Mouse (Mus musculus): ENCODE results near the gene Tsc2. TPM values are rescaled to one million over a fixed set of nuclear protein-coding genes. Genes with fewer than 3 reads are reported as not detected.

Gene Tsc2
- polyA plus RNA-seq, 1 experiment from 2014 or later, result 81.0 TPM

- H3K4me1 ChIP-seq (replicated peaks), result peaks cover 18% of the 10 kb centered on the region
- H3K9me3 ChIP-seq, result no peaks in the 10 kb centered on the region
- no peak overlapping the region for H3K27ac ChIP-seq (replicated peaks)
- H3K36me3 ChIP-seq, result peaks cover 8% of the 10 kb centered on the region
- no peak overlapping the region for H3K4me2 ChIP-seq
- H3K9ac ChIP-seq, result no peak overlapping the region
- 96% methylated on average over 5 of the region's 5 CpGs for WGBS
- ATAC-seq (ENCODE audit: low FRiP score, low read depth), result no peak
- no peaks in the 10 kb centered on the region for H3K27me3 ChIP-seq
- no peak overlapping the region for H3K4me3 ChIP-seq
Observed at GRCm38 (mm10) chr17:24635694-24636093, 3.3 kb upstream of the Tsc2 start.

- Histone ChIP-seq H3K9ac (no peak overlapping the region), H3K36me3 (peaks cover 12% of the 10 kb centered on the region), H3K4me3 (no peak overlapping the region), H3K27ac (replicated peaks) (no peak overlapping the region), H3K9me3 (no peaks in the 10 kb centered on the region), H3K4me1 (replicated peaks) (peaks cover 18% of the 10 kb centered on the region), H3K27me3 (no peaks in the 10 kb centered on the region), H3K4me2 (no peak overlapping the region)
- WGBS, result 80% methylated on average over 4 of the region's 4 CpGs
- ATAC-seq (ENCODE audit: low FRiP score, low read depth), result no peak
Observed at GRCm38 (mm10) chr17:24635024-24635423, 2.6 kb upstream of the Tsc2 start.

- no peak overlapping the region for H3K4me3 ChIP-seq
- 98% methylated on average over 11 of the region's 11 CpGs for WGBS
Observed at GRCm38 (mm10) chr17:24633831-24634230, 1.4 kb upstream of the Tsc2 start.

GRCm38 (mm10) chr17:24632813-24633449, 501 bp upstream of the Tsc2 start:
- Histone ChIP-seq H3K4me3 (peak overlapping the region; percentile 80), H3K27me3 (no peaks in the 10 kb centered on the region), H3K9ac (peak overlapping the region; percentile 61), H3K4me1 (replicated peaks) (peaks cover 18% of the 10 kb centered on the region), H3K36me3 (peaks cover 26% of the 10 kb centered on the region), H3K4me2 (peak overlapping the region; percentile 93), H3K9me3 (no peaks in the 10 kb centered on the region), H3K27ac (replicated peaks) (peak overlapping the region; percentile 84)
- 12% methylated on average over 22 of the region's 22 CpGs for WGBS
- peak; percentile 18; the same call in 1 of the 2 replicates for ATAC-seq (ENCODE audit: low FRiP score, low read depth)

More at GRCm38 (mm10) chr17:24633831-24634230, 1.4 kb upstream of the Tsc2 start:
- Histone ChIP-seq H3K4me2 (no peak overlapping the region), H3K36me3 (peaks cover 18% of the 10 kb centered on the region), H3K9me3 (no peaks in the 10 kb centered on the region), H3K27me3 (no peaks in the 10 kb centered on the region), H3K4me1 (replicated peaks) (peaks cover 18% of the 10 kb centered on the region), H3K9ac (no peak overlapping the region), H3K27ac (replicated peaks) (no peak overlapping the region)
- no peak for ATAC-seq (ENCODE audit: low FRiP score, low read depth)

- 91% methylated on average over 14 of the region's 14 CpGs for WGBS
- no peak for ATAC-seq (ENCODE audit: low FRiP score, low read depth)
- H3K4me3 ChIP-seq, result no peak overlapping the region
- H3K36me3 ChIP-seq, result peaks cover 50% of the 10 kb centered on the region
- H3K27ac ChIP-seq (replicated peaks), result no peak overlapping the region
- no peak overlapping the region for H3K9ac ChIP-seq
- peaks cover 18% of the 10 kb centered on the region for H3K4me1 ChIP-seq (replicated peaks)
- no peak overlapping the region for H3K4me2 ChIP-seq
- no peaks in the 10 kb centered on the region for H3K27me3 ChIP-seq
- no peaks in the 10 kb centered on the region for H3K9me3 ChIP-seq
Observed at GRCm38 (mm10) chr17:24630072-24630471, 2.4 kb downstream of the Tsc2 start.

- 58% methylated on average over 5 of the region's 5 CpGs for WGBS
- peaks cover 18% of the 10 kb centered on the region for H3K4me1 ChIP-seq (replicated peaks)
Observed at GRCm38 (mm10) chr17:24628646-24629045, 3.8 kb downstream of the Tsc2 start.

GRCm38 (mm10) chr17:24625472-24625871, 7.0 kb downstream of the Tsc2 start:
- Histone ChIP-seq H3K4me2 (no peak overlapping the region), H3K9ac (no peak overlapping the region), H3K27me3 (no peaks in the 10 kb centered on the region), H3K27ac (replicated peaks) (no peak overlapping the region), H3K4me1 (replicated peaks) (no peaks in the 10 kb centered on the region), H3K4me3 (no peak overlapping the region), H3K9me3 (no peaks in the 10 kb centered on the region), H3K36me3 (peaks cover 91% of the 10 kb centered on the region)
- 96% methylated on average over 8 of the region's 8 CpGs for WGBS
- no peak for ATAC-seq (ENCODE audit: low FRiP score, low read depth)

More at GRCm38 (mm10) chr17:24628646-24629045, 3.8 kb downstream of the Tsc2 start:
- H3K4me2 ChIP-seq, result no peak overlapping the region
- H3K9me3 ChIP-seq, result no peaks in the 10 kb centered on the region
- no peak overlapping the region for H3K9ac ChIP-seq
- H3K36me3 ChIP-seq, result peaks cover 63% of the 10 kb centered on the region
- no peak overlapping the region for H3K4me3 ChIP-seq
- no peaks in the 10 kb centered on the region for H3K27me3 ChIP-seq
- ATAC-seq (ENCODE audit: low FRiP score, low read depth), result no peak
- no peak overlapping the region for H3K27ac ChIP-seq (replicated peaks)

GRCm38 (mm10) chr17:24617561-24618194, 14.8 kb downstream of the Tsc2 start:
- H3K9ac ChIP-seq, result no peak overlapping the region
- no peaks in the 10 kb centered on the region for H3K9me3 ChIP-seq

GRCm38 (mm10) chr17:24610711-24611110, 21.7 kb downstream of the Tsc2 start:
- Histone ChIP-seq H3K9ac (no peak overlapping the region), H3K27ac (replicated peaks) (no peak overlapping the region), H3K4me3 (no peak overlapping the region), H3K4me2 (no peak overlapping the region), H3K9me3 (no peaks in the 10 kb centered on the region), H3K36me3 (peaks cover 61% of the 10 kb centered on the region), H3K27me3 (no peaks in the 10 kb centered on the region), H3K4me1 (replicated peaks) (no peaks in the 10 kb centered on the region)
- WGBS, result 84% methylated on average over 2 of the region's 2 CpGs
- no peak for ATAC-seq (ENCODE audit: low FRiP score, low read depth)

More at GRCm38 (mm10) chr17:24617561-24618194, 14.8 kb downstream of the Tsc2 start:
- WGBS, result 85% methylated on average over 14 of the region's 14 CpGs
- Histone ChIP-seq H3K27ac (replicated peaks) (no peak overlapping the region), H3K4me1 (replicated peaks) (no peaks in the 10 kb centered on the region), H3K4me3 (no peak overlapping the region), H3K27me3 (no peaks in the 10 kb centered on the region), H3K4me2 (no peak overlapping the region), H3K36me3 (peaks cover 77% of the 10 kb centered on the region)
- no peak for ATAC-seq (ENCODE audit: low FRiP score, low read depth)

- H3K27me3 ChIP-seq, result no peaks in the 10 kb centered on the region
- no peak overlapping the region for H3K4me2 ChIP-seq
- no peaks in the 10 kb centered on the region for H3K9me3 ChIP-seq
- ATAC-seq (ENCODE audit: low FRiP score, low read depth), result no peak
- H3K36me3 ChIP-seq, result peaks cover 57% of the 10 kb centered on the region
- H3K4me1 ChIP-seq (replicated peaks), result no peaks in the 10 kb centered on the region
- H3K4me3 ChIP-seq, result no peak overlapping the region
- H3K9ac ChIP-seq, result no peak overlapping the region
- H3K27ac ChIP-seq (replicated peaks), result no peak overlapping the region
- 95% methylated on average over 8 of the region's 8 CpGs for WGBS
Observed at GRCm38 (mm10) chr17:24608874-24609273, 23.6 kb downstream of the Tsc2 start.

- Histone ChIP-seq H3K4me1 (replicated peaks) (no peaks in the 10 kb centered on the region), H3K27me3 (no peaks in the 10 kb centered on the region), H3K9me3 (no peaks in the 10 kb centered on the region), H3K36me3 (peaks cover 54% of the 10 kb centered on the region), H3K4me2 (no peak overlapping the region), H3K9ac (no peak overlapping the region), H3K4me3 (no peak overlapping the region), H3K27ac (replicated peaks) (no peak overlapping the region)
- no peak for ATAC-seq (ENCODE audit: low FRiP score, low read depth)
- WGBS, result 92% methylated on average over 4 of the region's 4 CpGs
Observed at GRCm38 (mm10) chr17:24608370-24608769, 24.1 kb downstream of the Tsc2 start.

- Histone ChIP-seq H3K9ac (no peak overlapping the region), H3K27ac (replicated peaks) (no peak overlapping the region), H3K9me3 (no peaks in the 10 kb centered on the region), H3K27me3 (no peaks in the 10 kb centered on the region), H3K36me3 (peaks cover 80% of the 10 kb centered on the region), H3K4me1 (replicated peaks) (no peaks in the 10 kb centered on the region), H3K4me3 (no peak overlapping the region), H3K4me2 (no peak overlapping the region)
- no peak for ATAC-seq (ENCODE audit: low FRiP score, low read depth)
- 100% methylated on average over 3 of the region's 3 CpGs for WGBS
Observed at GRCm38 (mm10) chr17:24604557-24604956, 27.9 kb downstream of the Tsc2 start.

Measured in hindbrain, embryonic 15.5 days (tissue).